Mouse (Mus musculus) lung, postnatal 36 days (tissue): ENCODE measurements at regions not wholly inside any gene's neighbourhood (a gene's known extent, or its start where the extent isn't known, plus 50 kb on each side); places are given as distances from the start of the nearest gene placed in this dataset.

Experiments used
- DNase-seq: peaks from one replicate; pipeline ENCODE4 v3.0.0; 2022; ENCODE audit warnings: mixed read lengths

DNA sequence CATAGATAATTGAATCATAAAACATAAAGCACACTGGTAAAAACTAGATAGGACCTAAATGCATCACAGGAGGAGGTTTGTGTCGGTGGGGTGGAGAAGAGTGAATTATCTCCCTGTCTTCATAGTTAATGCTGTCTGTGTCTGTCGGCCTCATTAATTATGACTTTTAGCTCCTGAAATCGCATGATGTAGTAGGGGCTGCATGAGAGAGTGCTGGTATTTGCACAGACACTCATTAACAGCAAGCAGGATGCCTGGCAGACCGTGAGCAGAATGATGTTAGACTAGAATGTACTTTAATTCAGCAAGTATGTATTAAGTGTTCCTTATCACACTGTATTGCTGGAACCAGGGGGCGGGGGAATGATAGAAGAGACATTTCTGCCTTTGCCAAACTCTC, 503.3 kb upstream of the Klf4 start:
- DNase-seq, result no peak

DNA sequence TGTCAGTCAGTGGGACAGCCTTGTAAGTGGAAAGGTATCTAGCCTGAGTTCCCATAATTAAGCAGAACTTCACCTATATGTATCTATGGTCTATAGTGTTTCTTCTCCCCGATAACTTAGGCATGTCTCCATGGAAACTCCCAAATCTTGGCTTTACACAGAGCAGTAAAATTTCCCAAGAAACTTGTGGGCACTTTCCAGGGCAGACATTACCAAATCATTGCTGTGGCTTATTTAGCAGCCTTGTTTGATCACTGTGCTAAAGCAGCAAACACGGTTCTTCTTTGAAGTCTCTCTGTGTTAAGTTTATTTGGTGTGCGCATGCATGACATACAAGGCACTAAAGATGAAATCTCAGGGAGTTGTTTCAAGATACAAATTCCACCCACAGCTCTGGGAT, 496.2 kb upstream of the Klf4 start:
- DNase-seq, result no peak

DNA sequence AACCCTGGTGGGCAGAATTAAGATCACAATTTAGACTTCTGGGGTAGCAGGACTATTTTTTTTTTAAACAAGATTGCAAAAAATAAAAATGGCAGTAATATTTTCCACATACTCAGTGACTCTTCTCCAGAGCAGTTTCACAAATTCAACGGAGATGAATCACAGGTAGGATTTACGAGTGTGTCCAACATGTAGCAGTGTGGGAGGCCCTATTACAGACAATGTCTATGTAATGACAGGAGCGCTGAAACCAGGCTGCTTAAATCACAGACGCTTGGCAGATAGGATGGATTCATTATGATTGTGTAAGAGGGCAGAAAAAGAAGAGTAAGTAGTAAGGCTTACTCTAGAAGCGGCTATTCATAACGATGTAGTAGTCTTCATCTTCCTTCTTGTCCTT, 495.0 kb upstream of the Klf4 start:
- DNase-seq, result no peak

DNA sequence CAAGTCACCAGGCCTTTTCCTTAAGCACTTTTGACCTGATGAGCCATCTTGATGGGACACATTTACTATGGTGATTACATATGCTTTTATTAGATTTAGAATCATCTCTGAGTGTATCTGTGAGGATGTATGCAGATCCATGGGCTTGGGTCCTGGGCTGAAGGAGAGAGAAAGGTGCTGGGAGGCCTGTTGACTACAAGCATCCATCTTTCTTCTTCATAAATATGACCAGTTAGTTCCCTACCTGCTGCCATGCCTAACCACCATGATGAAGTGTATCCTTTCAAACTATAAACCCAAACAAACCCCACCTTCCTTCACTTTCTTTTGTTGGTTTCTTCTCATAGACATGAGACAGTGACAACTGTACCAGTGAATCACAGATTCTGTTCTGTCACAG, 492.2 kb upstream of the Klf4 start:
- no peak for DNase-seq

DNA sequence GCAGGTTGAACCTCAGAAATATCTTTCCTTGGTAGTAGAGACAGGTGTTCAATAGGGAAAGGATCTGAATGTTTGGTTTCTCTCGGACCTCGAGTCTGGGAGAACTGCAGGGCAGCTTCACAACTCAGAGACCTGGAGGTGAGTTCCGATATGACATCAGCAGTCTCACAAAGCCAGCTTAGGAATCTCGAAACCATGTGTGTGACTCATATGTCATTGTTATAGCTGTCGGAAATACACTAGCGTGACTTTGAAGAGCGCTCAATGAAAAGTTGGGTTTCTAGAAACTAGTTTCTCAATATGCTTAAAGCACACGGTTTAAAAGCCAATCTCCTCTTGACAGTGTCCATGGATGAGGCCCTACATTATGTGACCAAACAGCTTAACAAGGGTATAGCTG, 485.9 kb upstream of the Klf4 start:
- DNase-seq, result no peak

- no peak for DNase-seq
Measured at GRCm38 (mm10) chr4:56015481-56015880, 483.2 kb upstream of the Klf4 start.

DNA sequence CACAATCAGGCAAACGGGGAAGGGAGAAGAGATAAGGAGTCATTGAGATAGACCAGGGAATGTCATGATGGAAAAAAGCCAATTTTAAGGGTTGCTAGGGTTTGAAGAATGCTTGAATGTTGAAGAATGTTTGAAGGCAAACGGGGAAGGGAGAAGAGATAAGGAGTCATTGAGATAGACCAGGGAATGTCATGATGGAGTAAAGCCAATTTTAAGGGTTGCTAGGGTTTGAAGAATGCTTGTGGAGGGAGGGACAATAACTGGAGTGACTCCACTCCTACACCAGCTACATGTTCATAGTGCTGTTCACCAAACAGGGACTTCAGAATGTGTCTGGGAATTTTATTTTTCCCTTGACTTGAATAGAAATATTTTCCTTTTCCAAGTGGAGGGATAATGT, 476.0 kb upstream of the Klf4 start:
- DNase-seq, result no peak

- no peak for DNase-seq
Measured at GRCm38 (mm10) chr4:56004227-56004626, 472.0 kb upstream of the Klf4 start.

GRCm38 (mm10) chr4:56001312-56001731, 469.1 kb upstream of the Klf4 start:
- peak; percentile 2 for DNase-seq

GRCm38 (mm10) chr4:55984026-55984425, 451.8 kb upstream of the Klf4 start:
- DNase-seq, result no peak

DNA sequence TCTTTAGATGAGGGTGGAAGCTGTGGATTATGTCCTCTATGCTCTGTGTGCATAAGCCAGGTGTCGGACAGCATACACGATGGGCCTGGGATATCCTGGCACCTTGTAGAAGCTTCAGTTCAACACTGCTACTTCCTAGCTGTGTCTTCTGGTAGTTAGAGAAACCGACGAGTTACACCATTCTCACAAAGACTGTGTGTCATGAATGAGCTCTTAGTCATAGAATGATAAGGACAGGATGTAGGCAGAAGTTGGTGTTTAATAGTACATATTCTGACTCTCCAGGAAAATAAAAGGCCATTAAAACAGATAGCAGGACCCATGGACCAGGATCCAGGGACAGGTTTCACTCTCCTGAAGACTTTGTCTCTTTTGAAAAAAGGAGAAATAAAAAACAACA, 446.3 kb upstream of the Klf4 start:
- DNase-seq, result no peak

DNA sequence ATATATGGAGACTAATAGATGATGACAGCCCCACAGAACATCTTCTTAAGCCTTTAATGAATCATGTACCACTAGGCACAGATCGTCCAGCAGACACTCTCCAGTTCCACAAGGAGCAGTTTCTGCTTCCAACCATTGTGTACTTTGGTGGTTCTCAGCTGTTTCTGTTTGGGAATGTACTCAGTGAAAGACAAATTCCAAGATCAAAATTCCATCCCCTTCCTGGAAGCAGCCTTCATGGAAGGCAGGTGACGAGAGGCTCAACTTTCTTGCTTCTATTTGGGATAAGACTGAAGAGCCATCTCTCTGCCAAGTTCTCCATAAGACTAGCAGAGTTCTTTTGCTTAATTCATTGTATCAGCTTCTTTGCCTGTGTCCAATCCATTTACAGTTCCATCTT, 444.0 kb upstream of the Klf4 start:
- DNase-seq, result no peak

GRCm38 (mm10) chr4:55973706-55974105, 441.4 kb upstream of the Klf4 start:
- DNase-seq, result no peak

DNA sequence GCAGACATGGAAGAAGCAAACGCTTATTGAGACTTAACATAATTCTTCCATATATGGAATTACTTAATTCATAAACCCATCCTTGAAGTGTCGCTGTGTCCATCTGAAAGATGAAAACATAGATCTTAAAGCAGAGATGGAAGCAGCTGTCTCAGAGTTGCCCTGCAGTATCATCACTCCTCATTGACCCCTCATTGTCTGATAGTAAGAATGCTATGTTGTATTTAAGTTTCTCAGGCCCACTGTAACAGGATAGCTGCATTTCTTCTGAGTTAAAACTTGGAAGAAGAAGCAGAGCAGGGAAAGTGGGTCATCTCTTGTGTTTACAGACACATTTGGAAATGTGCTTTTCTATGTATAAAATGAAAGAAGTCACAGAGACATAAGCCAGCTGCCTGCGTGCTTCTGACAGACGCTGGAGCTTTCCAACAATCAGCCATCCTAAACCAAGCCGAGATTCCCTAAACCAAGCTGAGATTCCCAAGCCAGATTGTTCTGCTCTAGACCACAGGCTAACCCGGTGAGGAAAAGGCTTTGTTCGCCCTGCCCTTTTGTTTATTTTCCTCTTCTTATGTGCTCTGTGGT, 440.1 kb upstream of the Klf4 start:
- peak; percentile 37 for DNase-seq

DNA sequence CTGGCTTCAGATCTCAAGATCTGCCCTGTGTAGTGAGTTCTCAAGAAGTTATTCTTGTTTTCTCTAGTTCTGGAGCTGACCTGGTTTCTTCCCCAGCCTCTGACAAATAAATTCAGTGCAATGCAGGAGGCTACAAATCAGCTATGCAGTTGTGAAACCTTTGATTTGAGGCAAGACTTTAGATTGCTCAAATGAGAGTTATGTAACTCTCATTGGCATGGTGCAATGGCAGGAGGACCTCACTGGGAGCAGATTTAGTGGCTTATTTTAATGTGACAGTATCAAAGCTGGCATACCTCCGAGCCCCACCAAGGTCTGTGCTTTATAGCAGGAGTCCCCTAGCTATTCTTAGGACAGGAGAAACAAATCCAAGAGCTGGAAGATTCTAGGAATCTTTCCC, 427.8 kb upstream of the Klf4 start:
- DNase-seq, result peak; percentile 62

- DNase-seq, result no peak
Measured at GRCm38 (mm10) chr4:55953701-55954100, 421.4 kb upstream of the Klf4 start.

GRCm38 (mm10) chr4:55952220-55952619, 420.0 kb upstream of the Klf4 start:
- DNase-seq, result no peak

GRCm38 (mm10) chr4:55941423-55941822, 409.2 kb upstream of the Klf4 start:
- DNase-seq, result no peak

DNA sequence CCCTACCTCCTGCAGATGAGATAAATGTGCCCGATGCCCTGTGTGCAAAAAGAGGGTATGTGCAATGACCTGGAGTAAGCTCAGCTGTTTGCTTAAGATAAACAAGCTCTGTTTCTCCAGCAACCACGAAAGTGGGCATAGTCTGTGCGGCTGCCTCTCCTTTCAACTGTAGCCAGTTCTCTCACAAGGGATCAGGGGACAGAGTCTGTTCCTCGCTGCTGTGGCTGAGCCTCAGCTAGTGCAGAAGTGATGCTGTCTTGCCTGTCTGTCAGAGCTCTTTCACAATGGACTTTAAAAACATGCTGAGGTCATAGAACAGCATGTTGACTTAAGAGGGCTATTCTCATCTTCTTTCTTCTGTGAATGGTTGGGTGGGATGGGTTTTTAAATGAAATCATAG, 406.1 kb upstream of the Klf4 start:
- DNase-seq, result no peak

GRCm38 (mm10) chr4:55937833-55938232, 405.6 kb upstream of the Klf4 start:
- DNase-seq, result no peak

GRCm38 (mm10) chr4:55929141-55929782, 397.0 kb upstream of the Klf4 start:
- DNase-seq, result no peak

- DNase-seq, result no peak
Measured at GRCm38 (mm10) chr4:55928670-55929069, 396.4 kb upstream of the Klf4 start.

- DNase-seq, result no peak
Measured at GRCm38 (mm10) chr4:55928196-55928595, 395.9 kb upstream of the Klf4 start.

DNA sequence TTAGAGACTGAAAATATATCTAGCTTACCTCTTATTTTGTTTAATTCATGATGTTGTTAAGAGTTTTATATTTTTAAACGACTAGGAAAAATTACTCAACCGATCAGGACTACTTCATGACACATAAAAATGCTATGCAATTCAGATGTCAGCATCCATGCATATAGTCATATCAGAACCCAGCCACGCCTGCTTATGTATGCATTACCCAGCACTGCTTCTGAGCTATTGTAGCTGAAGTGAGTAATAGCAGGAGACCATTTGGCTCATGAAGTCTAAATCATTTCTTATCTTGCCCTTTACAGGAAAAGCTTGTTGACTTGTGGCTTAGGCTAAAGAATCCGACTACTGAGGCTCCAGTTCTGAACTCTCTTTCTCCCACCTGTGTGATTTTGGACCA, 395.1 kb upstream of the Klf4 start:
- no peak for DNase-seq

- DNase-seq, result no peak
Measured at GRCm38 (mm10) chr4:55924974-55925373, 392.7 kb upstream of the Klf4 start.
